Mouse (Mus musculus) lung, adult 2 months (tissue): ENCODE measurements around the gene Prep. TPM values are rescaled to one million over a fixed set of nuclear protein-coding genes. Genes with fewer than 3 reads are reported as not detected.
A peak's percentile ranks its signal among the peaks of the same experiment; 100 is the strongest.

Experiments
- DNase-seq: peaks from one replicate; pipeline ENCODE4 v3.0.0; 2022
- H3K4me1 ChIP-seq: fragments of 200-500 bp; 2 replicates; pipeline ENCODE4 v1.6.1; 2011; ENCODE audit warnings: low read length; ENCODE audit not compliant: control insufficient read depth, insufficient read depth
- H3K4me3 ChIP-seq: fragments of 200-500 bp; replicated peaks from 2 replicates; pipeline ENCODE3; 2011; ENCODE audit warnings: low read depth, mild to moderate bottlenecking, control low read depth, low read length; ENCODE audit errors: extremely low read depth
- CTCF ChIP-seq: fragments of 200-500 bp; IDR thresholded peaks from 2 replicates; pipeline ENCODE4 v1.5.1; 2011; ENCODE audit warnings: mild to moderate bottlenecking, low read length, control low read depth; ENCODE audit not compliant: insufficient read depth
- POLR2A ChIP-seq: fragments of 200-500 bp; IDR thresholded peaks from 2 replicates; pipeline ENCODE4 v1.6.1; 2011; ENCODE audit warnings: low read depth, mild to moderate bottlenecking, control low read depth, low read length, borderline replicate concordance; ENCODE audit errors: extremely low read depth
- WGBS: fragments of 180-500 bp; shearing (Covaris S2); methylation state at CpG from one replicate; pipeline ENCODE4 v1.1.7; 2018; 5-methylcytosine and 5-hydroxymethylcytosine counted together
- polyA plus RNA-seq: library from polyadenylated mRNA; depleted of rRNA; stranded (reverse); fragments of >200 nt; gene quantifications from 2 replicates; pipeline ENCODE4 v1.2.3, GENCODE M21; 2012

Gene Prep
- polyA plus RNA-seq, 1 experiment = 19.8 TPM

DNA sequence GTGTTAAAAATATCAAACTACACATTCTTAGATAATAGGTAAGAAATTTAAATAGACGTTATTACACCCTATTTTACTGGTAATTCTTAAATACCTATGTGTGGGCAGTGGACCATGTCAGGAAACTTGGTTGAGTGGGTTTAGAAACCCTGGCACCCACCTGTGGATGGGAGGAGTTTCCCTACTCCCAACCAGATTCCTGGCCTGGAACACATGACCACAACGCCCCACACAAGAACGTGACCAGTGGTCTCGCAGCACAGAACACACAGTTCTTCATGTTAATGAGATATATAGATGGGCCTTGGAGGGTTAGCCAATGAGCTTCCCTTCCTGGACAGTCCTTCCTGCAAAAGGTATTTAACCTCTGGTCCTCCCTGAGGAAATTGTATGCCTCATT lies 39.5 kb downstream of the Prep start:
- H3K4me1 ChIP-seq = no peaks in the 10 kb centered on the region
- H3K4me3 ChIP-seq = no peak overlapping the region
- DNase-seq = no peak
- 91% methylated on average over 4 of the region's 4 CpGs for WGBS
- no peak for TF ChIP-seq CTCF
- TF ChIP-seq POLR2A = no peak

DNA sequence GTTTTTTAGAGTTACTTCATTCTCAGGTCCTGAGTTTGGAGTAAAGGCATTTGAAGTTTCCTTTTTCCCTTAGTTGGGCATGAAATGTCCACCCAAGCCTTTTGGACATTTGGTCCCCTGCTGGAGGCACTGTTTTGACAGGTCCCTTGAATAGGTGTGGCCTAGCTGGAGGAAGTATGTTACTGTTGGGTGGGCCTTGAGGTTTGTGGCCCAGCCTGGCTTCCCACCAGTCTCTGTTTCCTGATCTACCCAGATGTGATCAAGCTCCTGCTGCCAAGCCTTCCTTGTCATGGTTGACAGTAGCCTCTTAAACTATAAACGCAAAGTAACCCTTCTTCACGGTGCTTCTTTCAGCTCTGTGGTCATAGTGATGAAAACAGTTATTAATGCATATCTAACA lies 40.3 kb downstream of the Prep start:
- TF ChIP-seq CTCF (no peak), POLR2A (no peak)
- H3K4me1 ChIP-seq = no peaks in the 10 kb centered on the region
- H3K4me3 ChIP-seq = no peak overlapping the region
- 81% methylated on average over 2 of the region's 2 CpGs for WGBS
- DNase-seq = no peak

DNA sequence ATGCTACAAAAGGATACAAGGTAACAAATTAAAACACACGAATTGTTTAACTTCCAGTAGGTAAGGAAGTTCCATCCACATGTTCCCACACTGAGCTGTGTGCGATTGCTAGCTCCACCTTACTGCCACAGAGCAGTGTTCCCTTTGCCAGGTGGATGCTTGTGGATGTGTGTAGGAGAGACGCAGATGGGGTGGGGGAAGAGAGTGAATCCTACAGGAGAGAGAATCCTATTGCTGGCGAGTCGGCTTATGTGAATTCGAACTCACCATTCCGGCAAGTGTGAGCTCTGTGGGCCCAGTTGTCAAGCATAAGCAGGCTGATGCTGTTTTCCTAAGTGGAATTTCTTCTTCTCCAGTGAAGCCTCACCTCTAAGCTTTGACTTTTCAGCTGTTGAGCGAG lies 42.0 kb downstream of the Prep start:
- 94% methylated on average over 8 of the region's 8 CpGs for WGBS
- Histone ChIP-seq H3K4me1 (no peaks in the 10 kb centered on the region), H3K4me3 (no peak overlapping the region)
- TF ChIP-seq CTCF (no peak), POLR2A (no peak)
- no peak for DNase-seq

DNA sequence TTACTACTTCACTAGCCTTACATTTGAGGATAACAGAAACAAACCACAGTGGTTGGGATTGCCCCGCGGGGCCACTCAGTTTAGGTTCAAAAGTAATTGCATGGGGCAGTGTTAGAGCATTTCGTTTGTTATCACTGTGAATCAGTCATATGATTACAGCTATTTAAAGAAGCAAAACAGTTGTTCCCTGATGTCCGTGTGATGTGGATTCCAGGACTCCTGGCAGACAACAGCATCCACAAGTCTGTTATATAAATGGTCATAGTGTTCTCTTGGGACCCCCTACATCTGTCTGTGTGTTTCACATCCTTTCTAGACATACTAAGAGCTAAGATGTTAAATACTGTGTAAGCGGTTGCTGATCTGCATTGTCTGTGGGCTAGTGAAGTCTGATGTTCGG lies 43.0 kb downstream of the Prep start:
- Histone ChIP-seq H3K4me1 (no peaks in the 10 kb centered on the region), H3K4me3 (no peak overlapping the region)
- DNase-seq = no peak
- 78% methylated on average over 6 of the region's 6 CpGs for WGBS
- no peak for TF ChIP-seq CTCF
- TF ChIP-seq POLR2A = no peak

DNA sequence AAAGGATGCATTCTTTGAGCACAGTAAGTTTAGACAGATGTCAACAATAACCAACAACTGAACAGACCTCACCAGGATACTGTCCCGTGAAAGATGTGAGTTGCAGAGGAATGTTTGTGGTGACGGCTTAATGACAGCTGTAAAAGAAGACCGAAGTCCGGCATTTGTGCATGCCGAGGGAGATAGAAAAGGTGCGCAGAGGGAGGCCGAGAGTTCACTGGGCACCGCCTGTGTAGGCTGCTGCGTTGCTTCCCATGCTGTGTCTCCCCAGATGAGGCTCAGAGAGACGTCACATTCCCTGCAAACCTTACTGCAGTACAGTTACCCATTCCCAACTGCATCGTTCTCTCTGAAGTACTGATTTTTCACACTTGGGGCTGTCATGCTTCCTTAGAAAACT lies 45.9 kb downstream of the Prep start:
- Histone ChIP-seq H3K4me3 (no peak overlapping the region), H3K4me1 (no peaks in the 10 kb centered on the region)
- 82% methylated on average over 11 of the region's 11 CpGs for WGBS
- DNase-seq = no peak
- TF ChIP-seq POLR2A (no peak), CTCF (no peak)

DNA sequence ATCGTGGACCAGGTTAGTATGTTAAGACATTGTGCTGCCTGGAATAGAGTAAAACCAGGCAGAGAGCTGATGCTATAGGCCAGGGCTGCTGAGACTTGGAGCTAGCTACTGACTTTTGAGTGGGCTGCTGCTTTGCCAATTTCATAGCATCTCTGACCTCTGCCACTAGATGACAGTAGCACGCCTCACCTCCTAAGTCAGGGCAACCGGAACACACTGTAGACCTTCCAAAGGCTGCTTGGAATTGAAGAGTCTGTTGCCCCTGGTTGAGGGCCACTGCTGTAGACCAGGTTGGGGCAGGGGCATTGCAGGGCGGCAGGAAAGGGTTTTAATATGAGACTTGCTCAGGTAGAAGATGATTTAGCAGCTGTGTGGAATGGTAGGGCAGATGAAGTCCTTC lies 47.5 kb downstream of the Prep start:
- no peak for DNase-seq
- WGBS = 87% methylated on average over 4 of the region's 4 CpGs
- Histone ChIP-seq H3K4me1 (no peaks in the 10 kb centered on the region), H3K4me3 (no peak overlapping the region)
- TF ChIP-seq POLR2A (no peak), CTCF (peak; percentile 61)

DNA sequence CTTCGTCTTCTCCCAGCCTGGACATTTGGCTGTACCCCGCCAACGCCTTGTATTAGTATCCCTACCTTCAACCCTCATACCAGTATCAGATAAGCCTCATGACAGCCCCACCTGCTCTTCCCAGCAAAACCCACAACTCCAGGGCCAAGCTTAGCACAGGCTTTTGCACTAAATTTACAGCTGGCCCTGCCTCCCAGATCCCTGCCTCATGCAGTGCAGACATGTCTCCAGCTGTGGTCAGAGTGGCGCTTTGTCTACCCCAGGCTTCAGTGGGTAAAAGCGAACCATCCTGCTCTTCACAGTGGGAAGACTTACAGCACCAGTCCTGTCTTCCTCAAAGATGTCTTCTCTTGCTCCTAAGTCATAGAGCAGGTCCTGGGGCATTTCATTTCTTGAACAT lies 49.8 kb downstream of the Prep start:
- no peak for DNase-seq
- no peak for TF ChIP-seq CTCF
- TF ChIP-seq POLR2A = no peak
- Histone ChIP-seq H3K4me3 (no peak overlapping the region), H3K4me1 (no peaks in the 10 kb centered on the region)
- 98% methylated on average over 5 of the region's 5 CpGs for WGBS

DNA sequence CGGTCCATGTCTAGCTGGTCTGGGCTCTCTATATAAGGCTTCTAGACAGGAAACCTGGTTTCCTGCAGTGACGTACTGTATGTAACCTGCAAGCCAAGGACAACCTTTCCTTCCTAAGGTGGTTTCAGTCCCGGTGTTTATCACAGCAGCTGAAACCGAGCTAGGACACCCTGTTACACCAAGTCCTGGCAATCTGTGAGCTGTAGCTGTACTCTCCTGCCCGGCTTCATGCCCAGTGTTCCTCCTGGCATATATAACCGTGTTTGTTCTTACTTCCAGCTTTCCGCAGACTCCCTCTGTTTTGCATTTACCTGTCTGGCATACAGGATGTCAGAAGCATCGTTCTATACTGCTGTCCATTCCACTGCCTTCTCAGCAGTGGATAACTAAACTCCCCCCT lies 51.4 kb downstream of the Prep start:
- Histone ChIP-seq H3K4me3 (no peak overlapping the region), H3K4me1 (no peaks in the 10 kb centered on the region)
- 81% methylated on average over 8 of the region's 8 CpGs for WGBS
- TF ChIP-seq CTCF (no peak), POLR2A (no peak)
- DNase-seq = no peak

DNA sequence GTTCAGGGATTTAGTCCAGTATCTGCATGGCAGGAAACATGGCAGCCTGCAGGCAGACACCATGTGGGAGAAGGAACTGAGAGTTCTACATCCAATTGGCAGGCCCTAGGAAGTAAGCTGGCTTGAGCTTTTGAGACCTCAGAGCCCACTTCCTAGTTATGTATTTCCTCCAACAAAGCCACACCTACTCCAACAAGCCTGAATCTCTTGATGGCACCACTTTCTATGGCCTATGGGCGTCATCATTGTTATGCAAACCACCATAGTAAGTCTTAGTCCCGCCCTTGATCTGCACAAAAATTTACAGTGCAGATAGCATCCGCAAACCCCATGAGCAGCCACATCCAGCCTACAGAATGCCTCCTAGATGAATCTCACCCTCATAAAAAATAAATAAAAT lies 54.6 kb downstream of the Prep start:
- no peak overlapping the region for H3K4me3 ChIP-seq
- H3K4me1 ChIP-seq = no peaks in the 10 kb centered on the region
- no peak for DNase-seq
- TF ChIP-seq POLR2A (no peak), CTCF (no peak)
- 96% methylated on average over 3 of the region's 3 CpGs for WGBS

DNA sequence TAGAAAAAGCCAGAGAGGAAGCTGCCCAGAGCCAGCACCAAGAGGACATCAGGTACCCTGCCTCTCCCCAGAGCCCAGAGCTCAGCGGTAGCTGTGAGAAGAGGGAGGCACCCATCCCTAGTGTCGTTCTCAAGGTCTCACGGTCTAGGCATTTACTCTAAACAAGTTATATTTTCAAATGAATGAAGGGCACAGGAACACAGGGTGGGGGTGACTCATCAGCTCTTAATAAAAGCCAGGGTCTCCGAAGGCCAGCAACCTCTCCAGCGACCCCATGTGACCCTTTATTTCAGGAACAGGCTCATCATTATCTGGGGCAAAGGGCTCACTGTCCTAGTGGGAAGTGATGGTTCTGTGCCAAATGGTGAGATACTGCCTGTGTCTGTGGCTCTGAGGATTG lies 55.5 kb downstream of the Prep start:
- no peak for DNase-seq
- H3K4me3 ChIP-seq = no peak overlapping the region
- no peaks in the 10 kb centered on the region for H3K4me1 ChIP-seq
- TF ChIP-seq CTCF (no peak), POLR2A (no peak)
- 72% methylated on average over 5 of the region's 5 CpGs for WGBS

DNA sequence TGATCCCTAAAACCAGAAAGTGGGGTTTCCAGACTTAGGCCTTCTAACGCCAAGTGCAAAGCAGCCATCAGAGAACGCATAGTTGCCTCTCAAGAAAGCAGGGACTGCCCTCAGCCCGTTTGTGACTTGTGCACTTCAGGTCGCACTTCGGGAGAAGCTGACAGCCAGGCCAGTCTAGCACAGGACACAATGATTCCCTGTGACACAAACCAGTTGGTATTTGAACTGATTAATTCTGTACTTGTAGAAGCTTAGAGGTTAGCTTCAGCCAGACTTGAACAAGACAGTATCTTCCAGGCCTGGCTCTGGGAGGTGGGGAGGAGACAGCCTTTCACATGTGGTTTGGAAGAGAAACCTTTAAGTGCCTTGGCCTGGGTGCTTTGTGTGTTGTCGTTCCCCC lies 56.0 kb downstream of the Prep start:
- 72% methylated on average over 6 of the region's 6 CpGs for WGBS
- Histone ChIP-seq H3K4me3 (no peak overlapping the region), H3K4me1 (no peaks in the 10 kb centered on the region)
- no peak for DNase-seq
- TF ChIP-seq CTCF (no peak), POLR2A (no peak)
